Mouse (Mus musculus) MEL (cell line): ENCODE measurements around the gene Btbd8. TPM values are rescaled to one million over a fixed set of nuclear protein-coding genes. Genes with fewer than 3 reads are reported as not detected.
A peak's percentile ranks its signal among the peaks of the same experiment; 100 is the strongest.

ENCODE experiments used
- DNase-seq: peaks from one replicate; pipeline ENCODE4 v3.0.0; 2011; ENCODE audit warnings: low read depth, low spot score
- H3K27ac ChIP-seq: 2 replicates; pipeline ENCODE4 v1.5.1; 2012; ENCODE audit warnings: low read depth, mild to moderate bottlenecking, control low read depth, low read length, moderate library complexity; ENCODE audit not compliant: control insufficient read depth
- H3K27me3 ChIP-seq, 2 experiments: fragments of 150-350 bp in 1 of 2; sonication (generic) in 1 of 2; 2 replicates each; pipeline ENCODE4 v1.6.1; 2012; ENCODE audit warnings: low read length in 2 of 2, mild to moderate bottlenecking in 2 of 2, improper control_type of control experiment in 1 of 2, moderate library complexity in 1 of 2; ENCODE audit not compliant: insufficient read depth in 2 of 2, control insufficient read depth in 1 of 2
- H3K36me3 ChIP-seq, 2 experiments: 2 replicates each; pipeline ENCODE4 v1.6.1; 2012 to 2014; ENCODE audit warnings: low read length in 2 of 2, improper control_type of control experiment in 1 of 2, inconsistent platforms in 1 of 2, mild to moderate bottlenecking in 1 of 2; ENCODE audit not compliant: insufficient read depth in 2 of 2, control insufficient read depth in 1 of 2
- H3K4me1 ChIP-seq, 2 experiments: fragments of 150-350 bp in 1 of 2; sonication (generic) in 1 of 2; 2 replicates each; pipeline ENCODE4 v1.6.1; 2012; ENCODE audit warnings: low read length in 2 of 2, improper control_type of control experiment in 1 of 2, mild to moderate bottlenecking in 1 of 2; ENCODE audit not compliant: insufficient read depth in 2 of 2, control insufficient read depth in 1 of 2
- H3K4me3 ChIP-seq, 2 experiments: fragments of 150-350 bp in 1 of 2; sonication (generic) in 1 of 2; 2 replicates each; pipeline ENCODE4 v1.5.1; 2012; ENCODE audit warnings: low read depth in 2 of 2, low read length in 2 of 2, mild to moderate bottlenecking in 2 of 2, moderate library complexity in 2 of 2, control low read depth in 1 of 2, improper control_type of control experiment in 1 of 2; ENCODE audit not compliant: control insufficient read depth in 1 of 2, insufficient read depth in 1 of 2
- H3K79me2 ChIP-seq: 2 replicates; pipeline ENCODE4 v1.6.1; 2012; ENCODE audit warnings: mild to moderate bottlenecking, low read length, moderate library complexity; ENCODE audit not compliant: control insufficient read depth, poor library complexity, insufficient read depth
- H3K9ac ChIP-seq: 2 replicates; pipeline ENCODE4 v1.6.1; 2012; ENCODE audit warnings: low read depth, mild to moderate bottlenecking, control low read depth, low read length, moderate library complexity; ENCODE audit not compliant: control insufficient read depth, poor library complexity, severe bottlenecking
- H3K9me3 ChIP-seq: fragments of 150-350 bp; sonication (generic); replicated peaks from 2 replicates; pipeline ENCODE4 v1.6.1; 2012; ENCODE audit warnings: mild to moderate bottlenecking, low read length, improper control_type of control experiment, moderate library complexity; ENCODE audit not compliant: insufficient read depth
- BHLHE40 ChIP-seq: IDR thresholded peaks from 2 replicates; pipeline ENCODE4 v1.6.1; 2012; ENCODE audit warnings: low read depth, mild to moderate bottlenecking, inconsistent platforms, low read length, improper control_type of control experiment, borderline replicate concordance
- CTCF ChIP-seq, 3 experiments: IDR thresholded peaks in 2 of 3; conservative IDR thresholded peaks in 1 of 3; 2 replicates each; pipeline ENCODE4 v1.5.1; 2011 to 2012; ENCODE audit warnings: low read length in 3 of 3, low read depth in 2 of 3, mild to moderate bottlenecking in 2 of 3, improper control_type of control experiment in 1 of 3, inconsistent platforms in 1 of 3, mixed read lengths in 1 of 3, moderate library complexity in 1 of 3; ENCODE audit not compliant: control insufficient read depth in 1 of 3, insufficient read depth in 1 of 3, poor library complexity in 1 of 3, severe bottlenecking in 1 of 3
- ETS1 ChIP-seq: IDR thresholded peaks from 2 replicates; pipeline ENCODE4 v1.6.1; 2012; ENCODE audit warnings: low read depth, mild to moderate bottlenecking, inconsistent platforms, low read length, improper control_type of control experiment, moderate library complexity
- GATA1 ChIP-seq: IDR thresholded peaks from 2 replicates; pipeline ENCODE4 v1.6.1; 2011; ENCODE audit warnings: low read depth, low read length, improper control_type of control experiment
- HCFC1 ChIP-seq: IDR thresholded peaks from 2 replicates; pipeline ENCODE4 v1.6.1; 2012; ENCODE audit warnings: low read depth, mild to moderate bottlenecking, inconsistent platforms, low read length, improper control_type of control experiment, moderate library complexity
- JUND ChIP-seq: IDR thresholded peaks from 2 replicates; pipeline ENCODE4 v1.6.1; 2011; ENCODE audit warnings: low read depth, mild to moderate bottlenecking, improper control_type of control experiment, low read length
- MYC ChIP-seq: IDR thresholded peaks from 2 replicates; pipeline ENCODE4 v1.6.1; 2011; ENCODE audit warnings: low read depth, mild to moderate bottlenecking, low read length, improper control_type of control experiment, moderate library complexity
- RAD21 ChIP-seq: IDR thresholded peaks from 2 replicates; pipeline ENCODE4 v1.6.1; 2011; ENCODE audit warnings: mild to moderate bottlenecking, low read depth, low read length, improper control_type of control experiment
- SMC3 ChIP-seq: IDR thresholded peaks from 2 replicates; pipeline ENCODE4 v1.6.1; 2011; ENCODE audit warnings: low read depth, low read length, improper control_type of control experiment
- TAL1 ChIP-seq: IDR thresholded peaks from 2 replicates; pipeline ENCODE4 v1.6.1; 2012; ENCODE audit warnings: mild to moderate bottlenecking, inconsistent platforms, low read length, moderate library complexity, mixed read lengths
- TBP ChIP-seq: IDR thresholded peaks from 2 replicates; pipeline ENCODE4 v1.8.0; 2011; ENCODE audit warnings: low read depth, low read length, improper control_type of control experiment
- TCF12 ChIP-seq: IDR thresholded peaks from 2 replicates; pipeline ENCODE4 v1.6.1; 2014; ENCODE audit warnings: low read depth, mild to moderate bottlenecking, inconsistent platforms, low read length, improper control_type of control experiment, moderate library complexity
- UBTF ChIP-seq: IDR thresholded peaks from 2 replicates; pipeline ENCODE4 v1.6.1; 2012; ENCODE audit warnings: low read depth, mild to moderate bottlenecking, inconsistent platforms, low read length, improper control_type of control experiment, moderate library complexity, borderline replicate concordance; ENCODE audit not compliant: insufficient read depth
- USF1 ChIP-seq: IDR thresholded peaks from 2 replicates; pipeline ENCODE4 v1.6.1; 2014; ENCODE audit warnings: low read depth, mild to moderate bottlenecking, inconsistent platforms, low read length, improper control_type of control experiment, moderate library complexity
- USF2 ChIP-seq, 2 experiments: IDR thresholded peaks; 2 replicates each; pipeline ENCODE4 v1.6.1; 2011 to 2012; ENCODE audit warnings: improper control_type of control experiment in 2 of 2, low read length in 2 of 2, borderline replicate concordance in 1 of 2, inconsistent platforms in 1 of 2, low read depth in 1 of 2, mild to moderate bottlenecking in 1 of 2; ENCODE audit not compliant: insufficient read depth in 1 of 2
- ZC3H11A ChIP-seq: IDR thresholded peaks from 2 replicates; pipeline ENCODE4 v1.6.1; 2012; ENCODE audit warnings: low read depth, mild to moderate bottlenecking, inconsistent platforms, low read length, improper control_type of control experiment
- ZNF384 ChIP-seq: IDR thresholded peaks from 2 replicates; pipeline ENCODE4 v1.6.1; 2012; ENCODE audit warnings: low read depth, mild to moderate bottlenecking, inconsistent platforms, low read length, improper control_type of control experiment
- polyA plus RNA-seq, 2 experiments: library from polyadenylated mRNA; stranded (reverse) in 1 of 2; unstranded in 1 of 2; fragments of >175 nt in 1 of 2; fragments of >200 nt in 1 of 2; gene quantifications; 2 replicates each; pipeline versions ENCODE4 v1.2.1 to v1.2.4; 2012; ENCODE audit warnings: low replicate concordance in 2 of 2, low read depth in 1 of 2; ENCODE audit not compliant: insufficient read length in 2 of 2, insufficient read depth in 1 of 2, missing spikeins in 1 of 2
- total RNA-seq: library from RNA; depleted of rRNA; stranded (reverse); fragments of 300-350 nt; gene quantifications from 2 replicates; pipeline ENCODE4 v1.2.3, GENCODE M21; 2012

The Btbd8 gene
- total and polyA plus RNA-seq, 3 experiments, result 1.6 to 2.4 TPM; not detected in 1

GRCm38 (mm10) chr5:107494759-107495158 lies 57.0 kb downstream of the Btbd8 start:
- H3K79me2 ChIP-seq, result no peaks in the 10 kb centered on the region
- H3K9me3 ChIP-seq, result no peaks in the 10 kb centered on the region
- H3K9ac ChIP-seq, result no peak overlapping the region

GRCm38 (mm10) chr5:107496047-107496446 lies 58.2 kb downstream of the Btbd8 start:
- Histone ChIP-seq H3K27ac (no peak overlapping the region), H3K4me1 (peaks cover 0 to 3% of the 10 kb centered on the region in 2 experiments; a peak in 1 of 4 replicates), H3K79me2 (no peaks in the 10 kb centered on the region), H3K36me3 (no peaks in the 10 kb centered on the region), H3K27me3 (no peaks in the 10 kb centered on the region), H3K9ac (no peak overlapping the region), H3K4me3 (no peak overlapping the region), H3K9me3 (no peaks in the 10 kb centered on the region)
- no peak for TF ChIP-seq RAD21
- no peak for TF ChIP-seq JUND
- no peak for TF ChIP-seq MYC
- no peak for TF ChIP-seq SMC3
- no peak for TF ChIP-seq HCFC1
- TF ChIP-seq ZNF384, result no peak
- TF ChIP-seq BHLHE40, result no peak
- TF ChIP-seq TAL1, result no peak
- no peak for TF ChIP-seq TBP
- no peak for TF ChIP-seq ETS1
- TF ChIP-seq USF2 (IDR thresholded peaks at IDR 0.05; ENCODE audit: borderline replicate concordance in 1 of 2, insufficient read depth in 1 of 2, low read depth in 1 of 2, low read length in 2 of 2), result no peak
- TF ChIP-seq USF1, result no peak
- DNase-seq, result no peak

More at GRCm38 (mm10) chr5:107494759-107495158, 57.0 kb downstream of the Btbd8 start:
- H3K4me1 ChIP-seq, result peaks cover 0 to 3% of the 10 kb centered on the region in 2 experiments; a peak in 1 of 4 replicates
- H3K27me3 ChIP-seq, result no peaks in the 10 kb centered on the region
- TF ChIP-seq TCF12 (no peak), SMC3 (peak; percentile 53), GATA1 (0 out of 2 replicates have a peak, but pooled peaks have one; percentile 7), CTCF (IDR thresholded peaks at IDR 0.05 in 2 of 3, conservative IDR thresholded peaks at IDR 0.05 in 1 of 3; ENCODE audit: control insufficient read depth in 1 of 3, insufficient read depth in 1 of 3, low read depth in 2 of 3, low read length in 3 of 3, poor library complexity in 1 of 3, severe bottlenecking in 1 of 3) (peak; percentile 35 to 47 (median 41); a peak in 5 of 6 replicates), RAD21 (peak; percentile 37), ZC3H11A (0 out of 2 replicates have a peak, but pooled peaks have one; percentile 19), UBTF (no peak), HCFC1 (no peak)
- no peaks in the 10 kb centered on the region for H3K36me3 ChIP-seq
- peak; percentile 50 for DNase-seq
- no peak overlapping the region for H3K4me3 ChIP-seq
- H3K27ac ChIP-seq, result no peak overlapping the region
